Mouse (Mus musculus): ENCODE results near the gene Prdm5. TPM values are rescaled to one million over a fixed set of nuclear protein-coding genes. Genes with fewer than 3 reads are reported as not detected.
A peak's percentile ranks its signal among the peaks of the same experiment; 100 is the strongest.

Prdm5 gene
- 8.4 and 9.0 TPM in 2 replicates for polyA plus RNA-seq (2015; fragmentation: Nextera tagmentation; extraction: Ambion mirVana)

- H3K27me3 ChIP-seq, result no peaks in the 10 kb centered on the region
- peak within 1 kb of the TSS; percentile 60 for H3K4me3 ChIP-seq
- peak within 1 kb of the TSS; percentile 82 for H3K9ac ChIP-seq
- 5% methylated on average over 50 of the region's 56 CpGs for WGBS
- ATAC-seq (ENCODE audit: low FRiP score), result peak; percentile 93
- H3K9me3 ChIP-seq, result no peaks in the 10 kb centered on the region
- H3K4me2 ChIP-seq, result peak within 1 kb of the TSS; percentile 92
- peaks cover 10% of the 10 kb centered on the region; the same call in 1 of the 2 replicates for H3K4me1 ChIP-seq (replicated peaks)
- H3K36me3 ChIP-seq, result no peaks in the 10 kb centered on the region
- peak within 1 kb of the TSS; percentile 76 for H3K27ac ChIP-seq
Observed at GRCm38 (mm10) chr6:65778861-65779688, at the start of gene Prdm5. TSS of gene Prdm5 (plus strand) at chr6:65778988.

GRCm38 (mm10) chr6:65739442-65739841, 39.3 kb upstream of the Prdm5 start:
- Histone ChIP-seq H3K4me3 (no peak overlapping the region), H3K9ac (no peak overlapping the region), H3K27ac (no peak overlapping the region), H3K27me3 (no peaks in the 10 kb centered on the region), H3K4me1 (replicated peaks) (no peaks in the 10 kb centered on the region), H3K36me3 (no peaks in the 10 kb centered on the region), H3K4me2 (no peak overlapping the region), H3K9me3 (no peaks in the 10 kb centered on the region)
- ATAC-seq (ENCODE audit: low FRiP score), result no peak
- 47% methylated on average over 8 of the region's 8 CpGs for WGBS

GRCm38 (mm10) chr6:65743144-65743870, 35.5 kb upstream of the Prdm5 start:
- no peak for ATAC-seq (ENCODE audit: low FRiP score)
- Histone ChIP-seq H3K27me3 (no peaks in the 10 kb centered on the region), H3K9me3 (peaks cover 7% of the 10 kb centered on the region), H3K4me2 (no peak overlapping the region), H3K4me3 (no peak overlapping the region), H3K27ac (no peak overlapping the region), H3K4me1 (replicated peaks) (no peaks in the 10 kb centered on the region), H3K36me3 (no peaks in the 10 kb centered on the region), H3K9ac (no peak overlapping the region)
- WGBS, result 14% methylated on average over 1 of the region's 1 CpGs

- no peak for ATAC-seq (ENCODE audit: low FRiP score)
- Histone ChIP-seq H3K4me3 (no peak overlapping the region), H3K4me1 (replicated peaks) (no peaks in the 10 kb centered on the region), H3K36me3 (no peaks in the 10 kb centered on the region), H3K9ac (no peak overlapping the region), H3K4me2 (no peak overlapping the region), H3K27me3 (no peaks in the 10 kb centered on the region), H3K9me3 (peaks cover 7% of the 10 kb centered on the region), H3K27ac (no peak overlapping the region)
Observed at GRCm38 (mm10) chr6:65743871-65744202, 35.0 kb upstream of the Prdm5 start.

- H3K36me3 ChIP-seq, result no peaks in the 10 kb centered on the region
- 58% methylated on average over 7 of the region's 7 CpGs for WGBS
- no peaks in the 10 kb centered on the region for H3K27me3 ChIP-seq
- no peak overlapping the region for H3K9ac ChIP-seq
- no peak overlapping the region for H3K4me2 ChIP-seq
- no peak for ATAC-seq (ENCODE audit: low FRiP score)
- H3K4me3 ChIP-seq, result no peak overlapping the region
- no peaks in the 10 kb centered on the region for H3K9me3 ChIP-seq
- no peak overlapping the region for H3K27ac ChIP-seq
- no peaks in the 10 kb centered on the region for H3K4me1 ChIP-seq (replicated peaks)
Observed at GRCm38 (mm10) chr6:65758214-65758613, 20.6 kb upstream of the Prdm5 start.

GRCm38 (mm10) chr6:65759174-65759573, 19.6 kb upstream of the Prdm5 start:
- no peaks in the 10 kb centered on the region for H3K27me3 ChIP-seq

GRCm38 (mm10) chr6:65760073-65760472, 18.7 kb upstream of the Prdm5 start:
- 93% methylated on average over 3 of the region's 3 CpGs for WGBS
- Histone ChIP-seq H3K27me3 (no peaks in the 10 kb centered on the region), H3K27ac (no peak overlapping the region), H3K4me1 (replicated peaks) (peaks cover 5% of the 10 kb centered on the region; the same call in 1 of the 2 replicates), H3K9me3 (no peaks in the 10 kb centered on the region), H3K4me3 (no peak overlapping the region), H3K36me3 (no peaks in the 10 kb centered on the region), H3K4me2 (no peak overlapping the region), H3K9ac (no peak overlapping the region)
- no peak for ATAC-seq (ENCODE audit: low FRiP score)

More at GRCm38 (mm10) chr6:65759174-65759573, 19.6 kb upstream of the Prdm5 start:
- H3K9me3 ChIP-seq, result no peaks in the 10 kb centered on the region
- ATAC-seq (ENCODE audit: low FRiP score), result no peak
- no peak overlapping the region for H3K4me2 ChIP-seq
- H3K36me3 ChIP-seq, result no peaks in the 10 kb centered on the region
- no peaks in the 10 kb centered on the region for H3K4me1 ChIP-seq (replicated peaks)
- H3K9ac ChIP-seq, result no peak overlapping the region
- no peak overlapping the region for H3K27ac ChIP-seq
- no peak overlapping the region for H3K4me3 ChIP-seq
- WGBS, result 87% methylated on average over 5 of the region's 5 CpGs

- 74% methylated on average over 2 of the region's 2 CpGs for WGBS
- Histone ChIP-seq H3K27ac (no peak overlapping the region), H3K36me3 (no peaks in the 10 kb centered on the region), H3K9me3 (no peaks in the 10 kb centered on the region), H3K27me3 (no peaks in the 10 kb centered on the region), H3K4me1 (replicated peaks) (peaks cover 11% of the 10 kb centered on the region; the same call in 1 of the 2 replicates), H3K4me2 (no peak overlapping the region), H3K4me3 (no peak overlapping the region), H3K9ac (no peak overlapping the region)
- no peak for ATAC-seq (ENCODE audit: low FRiP score)
Observed at GRCm38 (mm10) chr6:65764459-65764858, 14.3 kb upstream of the Prdm5 start.

GRCm38 (mm10) chr6:65765057-65765456, 13.7 kb upstream of the Prdm5 start:
- peak overlapping the region; percentile 36; the same call in 1 of the 2 replicates for H3K27ac ChIP-seq
- H3K36me3 ChIP-seq, result no peaks in the 10 kb centered on the region
- no peak overlapping the region for H3K9ac ChIP-seq
- H3K27me3 ChIP-seq, result no peaks in the 10 kb centered on the region
- peak; percentile 75; the same call in 1 of the 2 replicates for ATAC-seq (ENCODE audit: low FRiP score)
- H3K4me3 ChIP-seq, result no peak overlapping the region
- no peaks in the 10 kb centered on the region for H3K9me3 ChIP-seq
- WGBS, result 9% methylated on average over 8 of the region's 8 CpGs
- peak overlapping the region; percentile 31 for H3K4me2 ChIP-seq
- peaks cover 11% of the 10 kb centered on the region; the same call in 1 of the 2 replicates for H3K4me1 ChIP-seq (replicated peaks)

- Histone ChIP-seq H3K9ac (no peak overlapping the region), H3K9me3 (no peaks in the 10 kb centered on the region), H3K4me2 (no peak overlapping the region), H3K27ac (no peak overlapping the region), H3K4me1 (replicated peaks) (peaks cover 11% of the 10 kb centered on the region; the same call in 1 of the 2 replicates), H3K27me3 (no peaks in the 10 kb centered on the region), H3K36me3 (no peaks in the 10 kb centered on the region), H3K4me3 (no peak overlapping the region)
- WGBS, result 76% methylated on average over 13 of the region's 13 CpGs
- 0 out of 2 replicates have a peak, but pooled peaks have one; percentile 50 for ATAC-seq (ENCODE audit: low FRiP score)
Observed at GRCm38 (mm10) chr6:65765752-65766397, 12.9 kb upstream of the Prdm5 start.

- ATAC-seq (ENCODE audit: low FRiP score), result no peak
- H3K9ac ChIP-seq, result no peak overlapping the region
- H3K4me2 ChIP-seq, result no peak overlapping the region
- H3K4me1 ChIP-seq (replicated peaks), result peaks cover 11% of the 10 kb centered on the region; the same call in 1 of the 2 replicates
- no peaks in the 10 kb centered on the region for H3K9me3 ChIP-seq
- WGBS, result 88% methylated on average over 5 of the region's 5 CpGs
- no peak overlapping the region for H3K27ac ChIP-seq
- no peak overlapping the region for H3K4me3 ChIP-seq
- no peaks in the 10 kb centered on the region for H3K27me3 ChIP-seq
- H3K36me3 ChIP-seq, result no peaks in the 10 kb centered on the region
Observed at GRCm38 (mm10) chr6:65767911-65768310, 10.9 kb upstream of the Prdm5 start.

- Histone ChIP-seq H3K4me1 (replicated peaks) (peaks cover under 1% of the 10 kb centered on the region; the same call in 1 of the 2 replicates), H3K9me3 (no peaks in the 10 kb centered on the region), H3K27me3 (no peaks in the 10 kb centered on the region), H3K4me2 (no peak overlapping the region), H3K9ac (no peak overlapping the region), H3K36me3 (no peaks in the 10 kb centered on the region), H3K4me3 (no peak overlapping the region), H3K27ac (no peak overlapping the region)
- ATAC-seq (ENCODE audit: low FRiP score), result no peak
- 95% methylated on average over 4 of the region's 4 CpGs for WGBS
Observed at GRCm38 (mm10) chr6:65773566-65773965, 5.2 kb upstream of the Prdm5 start.
